Mouse (Mus musculus) embryonic fibroblast, embryonic 13.5 days (primary cell): ENCODE data around the gene Parp14. TPM values are rescaled to one million over a fixed set of nuclear protein-coding genes. Genes with fewer than 3 reads are reported as not detected.

Source experiments
- H3K27ac ChIP-seq: 2 replicates; pipeline ENCODE4 v1.5.1; 2012; ENCODE audit warnings: low read length, control low read depth, inconsistent platforms; ENCODE audit not compliant: insufficient read depth
- H3K4me1 ChIP-seq: 2 replicates; pipeline ENCODE4 v1.6.1; 2011; ENCODE audit warnings: low read length; ENCODE audit not compliant: control insufficient read depth, insufficient read depth
- H3K4me3 ChIP-seq: 2 replicates; pipeline ENCODE4 v1.5.1; 2011; ENCODE audit warnings: mild to moderate bottlenecking, control low read depth, low read length; ENCODE audit not compliant: insufficient read depth
- CTCF ChIP-seq: IDR thresholded peaks from 2 replicates; pipeline ENCODE4 v1.5.1; 2011; ENCODE audit warnings: mild to moderate bottlenecking, control low read depth, low read length, moderate library complexity, borderline replicate concordance; ENCODE audit not compliant: insufficient read depth
- POLR2A ChIP-seq: IDR thresholded peaks from 2 replicates; pipeline ENCODE4 v1.6.1; 2011; ENCODE audit warnings: low read depth, mild to moderate bottlenecking, control low read depth, low read length, moderate library complexity
- polyA plus RNA-seq: library from polyadenylated mRNA; stranded (reverse); fragments of >200 nt; gene quantifications from 2 replicates; pipeline ENCODE4 v1.2.4, GENCODE M21; 2011; ENCODE audit warnings: low read depth; ENCODE audit not compliant: missing spikeins, insufficient read length

The Parp14 gene
- polyA plus RNA-seq, 1 experiment, result 7.4 TPM

DNA sequence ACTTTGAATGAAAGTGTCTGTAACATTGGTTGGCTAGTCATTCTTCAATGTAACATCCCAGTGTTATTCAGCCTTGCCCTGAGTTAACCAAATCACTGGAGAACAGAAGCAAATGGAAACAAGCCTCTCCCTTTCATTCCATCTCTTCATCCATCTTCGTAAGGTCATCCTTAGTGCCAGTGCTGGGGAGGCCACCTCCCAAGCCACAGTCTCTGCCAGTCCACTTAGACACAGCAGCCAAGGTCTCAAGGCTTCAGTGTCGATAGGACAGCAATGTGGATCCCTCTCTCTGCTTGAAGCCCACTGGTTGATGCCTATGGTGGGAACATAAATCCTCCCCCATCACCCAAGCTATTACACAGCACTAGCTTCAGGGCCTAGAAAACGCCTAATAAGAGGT lies 38.4 kb downstream of the Parp14 start:
- H3K4me1 ChIP-seq, result no peaks in the 10 kb centered on the region
- TF ChIP-seq CTCF (no peak), POLR2A (no peak)
- no peak overlapping the region for H3K4me3 ChIP-seq
- H3K27ac ChIP-seq, result no peak overlapping the region

DNA sequence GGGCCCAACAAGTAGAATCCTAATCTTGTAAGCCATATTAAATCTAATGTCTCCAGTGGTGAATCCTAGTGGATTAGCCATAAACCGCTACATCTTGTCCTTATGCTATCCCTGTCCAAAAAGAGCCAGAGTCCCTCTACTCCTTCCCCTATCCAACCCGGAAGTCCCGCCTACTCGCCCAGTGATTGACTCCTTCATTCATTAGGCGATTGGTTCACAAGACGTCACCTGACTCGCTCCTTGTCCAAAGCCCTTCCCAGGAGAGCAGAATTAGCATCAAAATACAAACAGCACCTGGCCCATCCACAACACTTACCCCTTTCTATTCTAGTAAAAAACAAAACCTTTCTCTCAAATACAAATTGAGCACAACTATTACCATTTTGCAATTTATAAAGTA lies 41.3 kb downstream of the Parp14 start:
- Histone ChIP-seq H3K27ac (no peak overlapping the region), H3K4me1 (no peaks in the 10 kb centered on the region), H3K4me3 (no peak overlapping the region)
- no peak for TF ChIP-seq CTCF
- no peak for TF ChIP-seq POLR2A

DNA sequence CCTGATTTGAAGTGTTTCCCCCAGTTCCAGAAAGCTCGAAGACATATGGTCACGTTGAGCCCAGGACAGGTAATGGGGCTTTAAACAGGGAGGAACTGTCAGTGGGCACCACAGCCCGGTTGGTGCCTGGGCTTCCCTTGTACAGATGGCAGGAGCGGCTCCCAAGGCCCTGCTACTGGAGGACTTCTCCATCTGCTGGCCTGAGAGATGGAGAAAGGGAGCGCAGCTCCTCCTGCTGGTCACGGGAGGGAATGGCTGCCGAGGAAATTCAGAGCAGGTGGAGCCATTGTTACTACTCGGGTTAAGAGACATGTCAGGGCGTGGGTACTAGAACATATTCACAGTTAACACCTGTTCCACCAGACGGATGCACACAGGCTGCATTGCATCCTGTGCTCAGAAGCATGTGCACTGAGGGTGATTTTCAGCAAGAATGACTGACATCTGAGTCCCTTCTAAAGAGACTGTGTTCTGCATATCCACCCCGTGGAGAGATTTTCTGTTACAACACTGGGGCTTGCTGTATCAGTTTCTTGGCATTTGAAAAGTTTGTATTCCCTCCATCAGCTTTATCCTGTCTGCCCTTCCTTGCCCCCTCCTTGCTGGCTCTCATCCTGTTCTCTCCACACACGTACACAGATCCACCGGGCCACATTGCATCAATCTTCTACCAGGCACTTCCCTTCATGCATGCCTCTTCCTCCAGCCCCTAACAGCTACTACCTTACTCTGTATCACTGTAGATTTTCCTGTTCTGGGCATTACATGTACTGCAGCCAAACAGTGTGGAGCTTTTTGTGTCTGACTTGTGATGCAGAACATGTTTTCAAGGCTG lies 53.9 kb downstream of the Parp14 start:
- TF ChIP-seq CTCF, result peak; percentile 87
- no peak for TF ChIP-seq POLR2A
- Histone ChIP-seq H3K4me3 (no peak overlapping the region), H3K27ac (no peak overlapping the region), H3K4me1 (peaks cover 1% of the 10 kb centered on the region; the same call in 1 of the 2 replicates)

DNA sequence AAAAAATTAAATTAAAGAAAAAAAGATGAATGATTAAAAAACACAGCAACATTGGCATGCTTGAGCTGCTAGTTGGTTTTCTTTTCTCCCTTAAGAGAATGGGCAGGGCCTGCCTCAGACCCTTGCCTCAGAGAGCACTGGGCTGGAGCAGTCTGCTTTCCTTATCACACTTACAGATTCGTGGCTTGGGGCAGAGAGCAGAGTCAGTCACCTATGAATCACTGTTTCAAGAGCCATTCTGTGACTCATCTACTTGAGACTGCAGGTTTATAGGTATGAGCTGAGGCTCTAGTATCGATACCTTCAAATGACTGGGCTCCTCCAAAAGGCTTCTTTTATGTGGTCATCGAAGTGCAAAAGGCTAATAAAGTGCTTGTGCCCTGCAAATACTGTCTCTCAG lies 58.2 kb downstream of the Parp14 start:
- Histone ChIP-seq H3K4me1 (peaks cover 2% of the 10 kb centered on the region; the same call in 1 of the 2 replicates), H3K4me3 (no peak overlapping the region), H3K27ac (no peak overlapping the region)
- TF ChIP-seq POLR2A (no peak), CTCF (no peak)

- Histone ChIP-seq H3K27ac (no peak overlapping the region), H3K4me1 (peaks cover 2% of the 10 kb centered on the region; the same call in 1 of the 2 replicates), H3K4me3 (no peak overlapping the region)
- TF ChIP-seq POLR2A, result no peak
- TF ChIP-seq CTCF, result no peak
Observed at GRCm38 (mm10) chr16:35808838-35809237, 62.5 kb downstream of the Parp14 start.

DNA sequence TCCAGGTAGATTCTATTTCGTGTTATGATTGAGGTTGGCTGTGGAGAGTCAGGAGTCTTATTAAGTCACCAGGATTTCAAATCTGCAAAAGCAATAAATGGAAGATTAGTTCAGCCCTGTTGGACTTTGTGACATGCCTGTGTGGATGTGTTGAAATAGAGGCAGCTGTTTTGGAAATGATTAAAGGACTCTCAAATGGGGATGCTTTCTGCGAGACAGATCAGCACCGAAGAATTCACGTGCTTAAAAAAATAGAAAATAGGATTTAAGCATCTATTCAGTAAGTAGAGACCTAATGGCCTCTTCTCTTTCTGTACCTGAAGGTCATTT lies 63.7 kb downstream of the Parp14 start:
- peaks cover 2% of the 10 kb centered on the region; the same call in 1 of the 2 replicates for H3K4me1 ChIP-seq
- H3K4me3 ChIP-seq, result no peak overlapping the region
- TF ChIP-seq POLR2A (no peak), CTCF (no peak)
- H3K27ac ChIP-seq, result no peak overlapping the region

DNA sequence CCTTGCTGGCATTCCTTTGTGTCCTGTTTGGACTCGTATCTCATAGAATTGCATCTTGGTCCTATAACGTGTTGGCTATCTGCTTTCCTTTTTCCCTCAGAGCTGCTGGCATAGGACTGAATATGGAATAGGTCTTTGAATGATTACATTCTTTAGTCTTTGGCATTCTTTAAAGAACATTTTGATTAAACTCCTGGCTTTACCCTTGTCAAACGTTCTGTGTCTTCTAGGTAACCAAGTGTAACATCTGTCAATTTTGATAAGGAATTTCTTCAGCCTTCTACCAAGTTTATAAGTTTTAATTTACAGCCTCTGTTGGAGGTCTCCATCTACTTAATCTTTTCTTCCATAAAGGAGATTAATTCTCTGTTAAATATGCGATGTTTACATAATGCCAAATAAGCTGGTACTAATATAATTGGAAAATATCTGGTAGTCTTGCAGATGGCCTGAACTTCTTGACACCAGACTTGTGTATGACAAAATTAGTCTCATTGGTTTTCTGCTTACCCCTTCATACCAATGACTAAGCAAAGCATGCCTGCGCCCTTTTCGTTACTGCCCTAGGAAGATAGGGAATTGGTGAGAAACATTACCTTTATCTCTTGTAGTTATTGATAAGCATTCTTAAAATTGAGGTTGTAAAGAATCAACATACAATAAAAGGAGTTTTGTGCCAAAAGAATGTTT lies 64.2 kb downstream of the Parp14 start:
- no peak overlapping the region for H3K4me3 ChIP-seq
- TF ChIP-seq CTCF, result no peak
- H3K4me1 ChIP-seq, result no peaks in the 10 kb centered on the region
- H3K27ac ChIP-seq, result no peak overlapping the region

- no peak overlapping the region for H3K27ac ChIP-seq
- no peak overlapping the region for H3K4me3 ChIP-seq
- TF ChIP-seq CTCF, result no peak
- no peak for TF ChIP-seq POLR2A
- H3K4me1 ChIP-seq, result no peaks in the 10 kb centered on the region
Observed at GRCm38 (mm10) chr16:35803723-35804122, 67.6 kb downstream of the Parp14 start.

DNA sequence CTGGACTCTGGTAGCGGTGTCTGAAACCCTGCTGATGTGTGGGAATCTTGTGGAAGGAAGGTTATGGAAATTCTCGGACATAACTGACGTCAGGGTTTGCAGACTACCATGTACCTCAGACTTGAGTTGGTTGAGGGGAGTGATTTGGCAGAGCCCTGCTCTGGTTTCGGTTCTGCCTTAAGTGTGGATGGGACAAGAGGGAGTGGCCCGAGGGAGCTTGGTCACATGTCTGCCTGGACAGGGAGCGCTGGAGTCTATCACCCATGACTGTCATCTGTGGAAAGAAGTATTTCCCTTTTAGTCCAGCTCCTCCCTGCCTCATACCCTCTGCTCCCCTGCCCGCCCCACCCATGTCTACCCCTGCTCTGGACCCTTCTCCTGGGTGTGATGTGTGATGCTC lies 69.2 kb downstream of the Parp14 start:
- TF ChIP-seq CTCF (no peak), POLR2A (no peak)
- Histone ChIP-seq H3K4me1 (no peaks in the 10 kb centered on the region), H3K4me3 (no peak overlapping the region), H3K27ac (no peak overlapping the region)

DNA sequence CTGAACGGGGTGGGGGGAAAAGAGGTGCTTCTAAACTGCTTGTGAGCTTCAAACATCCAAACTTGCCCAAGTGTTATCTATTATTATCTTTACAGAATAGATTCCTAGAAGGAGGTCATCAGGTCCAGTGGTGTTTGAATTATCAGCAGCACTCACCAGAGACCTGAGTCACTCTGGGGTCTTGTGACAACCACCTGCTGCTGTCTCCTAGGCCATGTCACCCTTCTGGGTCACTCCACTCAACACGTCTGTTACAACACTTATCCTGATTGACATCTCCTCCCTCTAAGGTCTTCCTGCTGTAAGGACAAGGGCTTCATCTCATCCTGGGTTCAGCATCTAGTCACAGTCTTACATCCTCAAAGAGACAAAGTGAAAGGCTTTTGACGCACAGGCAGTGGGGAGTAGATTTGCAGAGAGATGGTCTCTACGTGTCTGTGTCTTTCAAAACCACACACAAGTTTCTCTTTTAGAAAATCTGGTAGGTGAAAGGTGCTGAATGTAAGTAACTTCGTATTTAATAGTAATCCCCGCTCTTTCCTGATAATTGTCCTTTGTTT lies 79.3 kb downstream of the Parp14 start:
- TF ChIP-seq CTCF, result no peak
- no peak for TF ChIP-seq POLR2A
- no peaks in the 10 kb centered on the region for H3K4me1 ChIP-seq
- H3K4me3 ChIP-seq, result no peak overlapping the region
- H3K27ac ChIP-seq, result no peak overlapping the region
